Mouse (Mus musculus) midbrain, embryonic 14.5 days (tissue): ENCODE measurements around the gene Tbc1d8b. TPM values are rescaled to one million over a fixed set of nuclear protein-coding genes. Genes with fewer than 3 reads are reported as not detected.
A peak's percentile ranks its signal among the peaks of the same experiment; 100 is the strongest.

Source experiments
- ATAC-seq: fragments of 200-750 bp; cut with Nextera tagmentation; 2 replicates; pipeline ENCODE4 v1.8.0; 2017; ENCODE audit warnings: moderate number of reproducible peaks, moderate library complexity; ENCODE audit not compliant: low FRiP score, low TSS enrichment
- DNase-seq: peaks from one replicate; pipeline ENCODE4 v3.0.0-alpha.2; 2015
- H3K27ac ChIP-seq: fragments of 300-500 bp; sonication (generic); replicated peaks from 2 replicates; pipeline ENCODE4 v1.5.1; 2014; ENCODE audit warnings: mild to moderate bottlenecking, low read depth, low read length, moderate library complexity
- H3K27me3 ChIP-seq: fragments of 300-500 bp; sonication (generic); 2 replicates; pipeline ENCODE4 v1.6.1; 2014; ENCODE audit warnings: low read length, control low read depth, mixed read lengths; ENCODE audit not compliant: control insufficient read depth, insufficient read depth
- H3K36me3 ChIP-seq: fragments of 300-500 bp; sonication (generic); 2 replicates; pipeline ENCODE4 v1.6.1; 2014; ENCODE audit warnings: low read length, control low read depth; ENCODE audit not compliant: control insufficient read depth, insufficient read depth
- H3K4me1 ChIP-seq: fragments of 300-500 bp; sonication (generic); 2 replicates; pipeline ENCODE4 v1.6.1; 2014; ENCODE audit warnings: mild to moderate bottlenecking, antibody characterized with exemption, low read length, control low read depth; ENCODE audit not compliant: control insufficient read depth, insufficient read depth
- H3K4me2 ChIP-seq: fragments of 300-500 bp; sonication (generic); 2 replicates; pipeline ENCODE4 v1.6.1; 2014; ENCODE audit warnings: mild to moderate bottlenecking, low read length, moderate library complexity
- H3K4me3 ChIP-seq: fragments of 300-500 bp; sonication (generic); replicated peaks from 2 replicates; pipeline ENCODE4 v1.5.1; 2014; ENCODE audit warnings: low read depth, low read length
- H3K9ac ChIP-seq: fragments of 300-500 bp; sonication (generic); replicated peaks from 2 replicates; pipeline ENCODE4 v1.6.1; 2014; ENCODE audit warnings: mild to moderate bottlenecking, low read length, moderate library complexity
- H3K9me3 ChIP-seq: fragments of 300-500 bp; sonication (generic); 2 replicates; pipeline ENCODE4 v1.6.1; 2016; ENCODE audit warnings: low read length, control low read depth, mixed read lengths; ENCODE audit not compliant: control insufficient read depth
- WGBS: fragments of 180-500 bp; shearing (Covaris S2); extraction: QIAGEN DNeasy Blood & Tissue Kit; methylation state at CpG from one replicate; pipeline ENCODE4 v1.1.7; 2014; 5-methylcytosine and 5-hydroxymethylcytosine counted together
- polyA plus RNA-seq: library from polyadenylated mRNA; unstranded; fragments of >200 nt; fragmentation: Nextera tagmentation; extraction: Ambion mirVana; gene quantifications from 2 replicates; pipeline ENCODE4 v1.2.1, GENCODE M21; 2014

Tbc1d8b gene
- polyA plus RNA-seq, 1 experiment from 2014 or later: 0.21 TPM

DNA sequence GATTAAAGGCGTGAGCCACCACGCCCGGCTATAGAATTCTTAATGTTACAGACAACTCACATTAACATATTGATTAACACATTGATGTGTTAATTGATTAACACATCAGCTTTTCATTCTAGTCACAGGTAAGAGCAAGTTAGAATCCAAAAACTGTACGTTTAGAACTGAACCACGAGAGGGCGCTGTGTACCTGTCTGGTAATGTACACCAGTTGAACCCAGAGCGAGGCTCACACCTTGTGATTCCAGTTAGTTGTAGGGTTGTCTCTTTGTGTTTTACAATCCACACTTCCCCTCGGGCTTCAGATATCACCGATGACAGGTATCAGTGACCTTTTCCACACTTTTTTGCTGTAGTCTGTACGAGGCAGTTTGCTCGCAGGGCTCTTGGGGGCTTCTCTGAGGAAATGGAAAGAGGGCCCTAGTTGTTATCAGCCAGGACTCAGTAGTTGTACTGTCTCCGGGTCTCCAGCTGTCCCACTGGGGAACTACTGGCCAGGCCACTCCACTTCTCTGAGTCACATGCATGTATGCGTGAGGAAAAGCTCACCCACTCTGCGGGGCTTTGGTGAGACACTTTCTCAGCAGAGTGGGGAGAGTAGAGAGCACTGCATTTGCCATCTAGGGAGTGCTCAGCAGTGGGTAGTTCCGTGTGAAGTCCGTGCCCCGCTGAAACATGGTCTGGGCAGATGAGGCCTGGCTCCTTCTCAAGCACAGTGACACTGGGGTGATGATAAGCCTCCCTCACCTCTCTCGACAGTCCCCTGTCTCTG lies 89.7 kb downstream of the Tbc1d8b start:
- H3K36me3 ChIP-seq: no peaks in the 10 kb centered on the region
- H3K4me2 ChIP-seq: no peak overlapping the region
- no peak overlapping the region for H3K4me3 ChIP-seq
- no peak for ATAC-seq
- no peaks in the 10 kb centered on the region for H3K9me3 ChIP-seq
- no peak overlapping the region for H3K27ac ChIP-seq
- WGBS: 31% methylated on average over 18 of the region's 18 CpGs
- no peak overlapping the region for H3K9ac ChIP-seq
- H3K4me1 ChIP-seq: no peaks in the 10 kb centered on the region
- H3K27me3 ChIP-seq: 0 out of 2 replicates have a peak, but pooled peaks cover 3% of the 10 kb centered on the region
- peak; percentile 72 for DNase-seq

DNA sequence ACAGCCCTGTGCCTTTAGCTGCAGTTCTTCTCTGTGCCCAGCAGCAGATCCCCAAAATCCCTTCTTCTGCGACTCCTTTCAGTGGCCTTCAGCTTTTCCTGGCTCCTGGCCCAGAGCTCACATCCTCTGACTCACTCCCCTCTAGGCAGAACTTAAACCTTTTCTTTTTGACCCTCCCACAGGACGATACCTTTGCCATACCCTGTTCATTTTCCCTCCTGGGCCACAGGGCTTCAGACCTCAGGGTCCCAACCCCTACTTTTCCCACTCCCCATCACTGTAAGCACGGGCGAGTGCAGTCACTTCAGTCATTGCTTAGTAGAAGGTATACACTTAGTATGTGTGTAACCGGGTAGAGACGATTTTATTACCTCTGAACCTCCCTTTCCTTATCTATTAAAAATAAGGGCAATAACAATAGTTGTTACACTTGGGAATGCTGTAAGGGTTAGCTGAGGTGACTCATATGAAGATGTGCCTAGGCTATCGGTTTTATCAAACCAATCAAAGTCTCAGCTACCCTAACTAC lies 90.4 kb downstream of the Tbc1d8b start:
- H3K9me3 ChIP-seq: no peaks in the 10 kb centered on the region
- H3K27ac ChIP-seq: no peak overlapping the region
- DNase-seq (no peak), ATAC-seq (no peak)
- 0 out of 2 replicates have a peak, but pooled peaks cover 3% of the 10 kb centered on the region for H3K27me3 ChIP-seq
- no peaks in the 10 kb centered on the region for H3K4me1 ChIP-seq
- no peak overlapping the region for H3K9ac ChIP-seq
- no peak overlapping the region for H3K4me2 ChIP-seq
- H3K4me3 ChIP-seq: no peak overlapping the region
- H3K36me3 ChIP-seq: no peaks in the 10 kb centered on the region
- WGBS: 74% methylated on average over 7 of the region's 7 CpGs

DNA sequence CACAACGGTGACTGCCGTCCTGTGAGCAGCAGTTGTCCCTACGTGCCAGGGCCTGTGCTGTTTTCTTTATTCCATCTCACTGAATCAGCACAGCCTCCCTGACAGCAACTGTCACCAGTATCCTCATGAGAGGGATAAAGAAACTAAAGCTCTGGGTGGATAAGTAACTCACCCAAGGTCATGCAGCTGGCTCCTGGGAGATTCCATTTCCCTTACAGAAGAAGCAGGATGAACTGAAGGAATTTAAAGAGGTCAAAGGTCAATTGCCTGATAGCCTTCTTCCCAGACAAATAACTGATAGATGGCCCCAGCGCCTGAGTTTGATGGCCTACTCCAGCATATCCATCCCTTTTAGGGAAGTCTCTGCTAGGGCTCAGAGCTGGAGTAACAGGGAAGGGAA lies 92.6 kb downstream of the Tbc1d8b start:
- H3K27ac ChIP-seq: no peak overlapping the region
- H3K4me1 ChIP-seq: no peaks in the 10 kb centered on the region
- DNase-seq (no peak), ATAC-seq (no peak)
- no peak overlapping the region for H3K4me2 ChIP-seq
- no peaks in the 10 kb centered on the region for H3K9me3 ChIP-seq
- no peak overlapping the region for H3K4me3 ChIP-seq
- no peak overlapping the region for H3K9ac ChIP-seq
- H3K36me3 ChIP-seq: no peaks in the 10 kb centered on the region
- H3K27me3 ChIP-seq: 0 out of 2 replicates have a peak, but pooled peaks cover 6% of the 10 kb centered on the region
- WGBS: 40% methylated on average over 4 of the region's 4 CpGs

DNA sequence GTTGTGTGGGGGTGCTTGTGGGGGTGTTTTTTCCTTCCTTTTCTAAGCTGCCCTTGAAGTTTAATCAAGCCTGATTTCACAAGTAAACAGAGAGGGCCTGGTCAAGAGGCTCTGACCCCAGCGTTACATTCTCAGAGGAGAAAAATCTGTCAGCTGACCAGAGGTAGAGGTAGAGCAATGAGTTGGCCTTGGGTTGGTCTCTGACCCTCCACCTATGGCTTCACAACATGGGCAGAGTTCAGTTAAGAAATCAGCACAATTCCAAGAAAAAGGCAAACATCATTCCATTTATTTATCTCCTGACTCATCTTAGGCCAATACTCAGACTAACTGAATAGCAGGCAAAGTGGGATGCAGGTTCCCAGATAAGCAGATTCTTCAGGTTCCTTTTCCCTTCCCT lies 94.1 kb downstream of the Tbc1d8b start:
- Histone ChIP-seq H3K4me2 (no peak overlapping the region), H3K4me1 (0 out of 2 replicates have a peak, but pooled peaks cover 3% of the 10 kb centered on the region), H3K4me3 (no peak overlapping the region), H3K9me3 (no peaks in the 10 kb centered on the region), H3K27ac (no peak overlapping the region), H3K9ac (no peak overlapping the region), H3K36me3 (no peaks in the 10 kb centered on the region), H3K27me3 (0 out of 2 replicates have a peak, but pooled peaks cover 6% of the 10 kb centered on the region)
- ATAC-seq (no peak), DNase-seq (no peak)
- WGBS: 89% methylated on average over 1 of the region's 1 CpGs

DNA sequence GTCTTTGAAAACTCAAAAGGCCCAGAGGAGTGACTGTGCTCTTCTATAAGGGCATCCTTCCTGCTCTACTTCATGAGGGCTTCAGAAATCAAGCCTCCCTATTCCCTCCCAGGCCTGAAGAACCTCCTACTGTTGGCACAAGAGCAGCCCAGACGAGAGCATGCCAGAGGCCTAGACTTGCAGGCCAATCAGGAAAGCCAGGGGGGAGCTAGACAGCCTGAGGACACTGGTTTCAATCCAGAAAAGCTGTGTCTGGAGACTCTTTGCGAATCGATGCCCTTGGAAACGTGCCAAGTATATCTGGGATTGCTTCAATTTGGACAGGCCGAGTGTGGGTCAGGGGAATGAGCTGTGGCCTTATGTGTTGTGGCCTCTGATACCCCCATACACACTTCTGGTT lies 94.6 kb downstream of the Tbc1d8b start:
- DNase-seq (no peak), ATAC-seq (no peak)
- H3K4me1 ChIP-seq: 0 out of 2 replicates have a peak, but pooled peaks cover 3% of the 10 kb centered on the region

DNA sequence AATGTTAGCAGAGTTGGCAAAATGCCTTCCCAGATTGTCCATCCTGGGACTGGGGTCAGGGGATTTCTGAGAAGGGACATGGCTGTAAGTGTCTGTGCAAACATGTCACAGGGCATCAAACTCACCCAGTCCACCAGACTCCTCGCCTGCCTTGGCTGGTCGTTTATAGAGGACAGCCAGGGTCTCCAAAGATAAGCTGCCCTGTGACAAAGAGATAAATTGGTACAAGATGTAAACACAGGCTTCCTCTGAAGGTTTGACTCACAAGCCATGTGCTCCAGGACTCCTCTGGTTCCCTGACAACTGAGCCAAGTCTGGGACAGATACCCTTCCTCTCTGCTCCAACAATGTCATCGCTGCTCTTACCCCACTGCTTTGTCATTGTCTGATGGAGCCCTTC lies 96.2 kb downstream of the Tbc1d8b start:
- Histone ChIP-seq H3K27me3 (0 out of 2 replicates have a peak, but pooled peaks cover 3% of the 10 kb centered on the region), H3K9ac (no peak overlapping the region), H3K4me2 (no peak overlapping the region), H3K27ac (no peak overlapping the region), H3K9me3 (no peaks in the 10 kb centered on the region), H3K36me3 (no peaks in the 10 kb centered on the region), H3K4me1 (0 out of 2 replicates have a peak, but pooled peaks cover 3% of the 10 kb centered on the region), H3K4me3 (no peak overlapping the region)
- 55% methylated on average over 3 of the region's 3 CpGs for WGBS
- no peak for ATAC-seq
- no peak for DNase-seq

More for the DNA sequence above, 94.6 kb downstream of the Tbc1d8b start:
- Histone ChIP-seq H3K9me3 (no peaks in the 10 kb centered on the region), H3K27me3 (0 out of 2 replicates have a peak, but pooled peaks cover 6% of the 10 kb centered on the region), H3K27ac (no peak overlapping the region), H3K4me2 (no peak overlapping the region), H3K36me3 (no peaks in the 10 kb centered on the region), H3K4me3 (no peak overlapping the region), H3K9ac (no peak overlapping the region)
- WGBS: 71% methylated on average over 5 of the region's 5 CpGs

DNA sequence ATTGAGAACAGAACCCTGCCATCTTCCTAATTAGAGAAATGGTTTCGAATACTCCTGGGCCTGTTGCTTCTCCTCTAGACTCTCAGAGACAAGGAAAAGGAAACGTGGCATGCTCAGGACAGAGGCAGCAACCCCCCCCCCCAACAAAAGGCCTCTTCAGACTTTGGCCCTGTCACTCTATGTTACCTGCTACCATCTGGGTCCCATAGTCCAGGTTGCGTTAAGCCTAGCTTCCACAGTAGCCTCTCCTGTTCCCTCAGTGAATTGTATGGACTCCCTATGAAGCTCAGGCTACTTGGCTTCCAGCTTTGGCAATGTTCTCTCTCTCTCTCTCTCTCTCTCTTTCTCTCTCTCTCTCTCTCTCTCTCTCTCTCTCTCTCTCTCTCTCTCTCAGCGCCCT lies 96.8 kb downstream of the Tbc1d8b start:
- 72% methylated on average over 4 of the region's 4 CpGs for WGBS
- ATAC-seq: no peak
- H3K4me2 ChIP-seq: no peak overlapping the region
- no peaks in the 10 kb centered on the region for H3K36me3 ChIP-seq
- H3K9me3 ChIP-seq: no peaks in the 10 kb centered on the region
- 0 out of 2 replicates have a peak, but pooled peaks cover 3% of the 10 kb centered on the region for H3K27me3 ChIP-seq
- no peak for DNase-seq
- H3K4me1 ChIP-seq: 0 out of 2 replicates have a peak, but pooled peaks cover 3% of the 10 kb centered on the region
- H3K9ac ChIP-seq: no peak overlapping the region
- H3K27ac ChIP-seq: no peak overlapping the region
- no peak overlapping the region for H3K4me3 ChIP-seq

DNA sequence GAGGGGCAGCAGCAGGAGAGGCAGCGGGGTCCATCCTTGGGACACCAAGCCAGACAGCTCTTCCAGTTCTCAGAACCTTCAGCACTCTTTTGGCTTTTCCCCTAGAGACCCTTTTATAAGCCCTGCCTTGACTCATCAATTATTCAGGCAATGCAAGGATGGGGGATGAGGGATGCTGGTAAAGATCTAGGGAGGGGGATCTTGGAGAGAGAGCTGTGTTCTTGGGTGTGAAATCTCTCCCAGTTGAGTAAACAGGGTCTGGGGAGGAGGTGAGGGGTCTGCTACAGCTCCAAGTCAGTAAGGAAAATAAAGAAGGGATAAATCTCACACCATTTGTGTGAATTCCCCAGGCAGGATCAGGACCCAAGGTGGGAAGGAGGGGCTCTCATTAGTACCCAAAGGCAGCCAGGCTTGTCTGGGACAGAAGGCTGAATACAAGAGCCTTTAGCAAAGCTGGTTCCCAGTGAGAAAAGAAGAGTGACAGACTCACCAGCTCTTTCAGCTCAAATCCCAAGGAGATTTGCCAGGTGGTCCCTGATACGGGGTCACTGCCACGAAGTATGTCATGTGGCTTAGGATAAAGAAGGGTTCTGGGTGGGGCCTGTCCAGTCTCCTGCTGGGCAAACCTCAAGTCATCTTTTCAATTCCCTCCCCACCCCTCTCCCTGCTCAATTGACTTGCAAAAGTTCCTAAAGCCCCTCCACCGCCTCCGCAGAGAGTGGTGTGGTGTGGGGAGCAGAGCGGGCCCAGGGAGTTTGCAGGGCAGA lies 97.7 kb downstream of the Tbc1d8b start, which contains the start of gene Ripply1:
TSS of gene Ripply1 (minus strand) at position 76 of the 767 bp plus-strand sequence.
- WGBS: 21% methylated on average over 6 of the region's 6 CpGs
- DNase-seq: peak; percentile 27
- Histone ChIP-seq H3K9me3 (no peaks in the 10 kb centered on the region), H3K4me3 (no peak within 1 kb of the TSS), H3K4me2 (no peak within 1 kb of the TSS), H3K27me3 (0 out of 2 replicates have a peak, but pooled peaks cover 3% of the 10 kb centered on the region), H3K27ac (no peak within 1 kb of the TSS), H3K36me3 (no peaks in the 10 kb centered on the region), H3K9ac (no peak within 1 kb of the TSS), H3K4me1 (0 out of 2 replicates have a peak, but pooled peaks cover 3% of the 10 kb centered on the region)
- ATAC-seq: peak; percentile 62; the same call in 1 of the 2 replicates
